Mouse (Mus musculus) left cerebral cortex, postnatal 14 days (tissue): Measurements from ENCODE around the gene Nsmce3. TPM values are rescaled to one million over a fixed set of nuclear protein-coding genes. Genes with fewer than 3 reads are reported as not detected.

Experiments
- DNase-seq, 2 experiments: peaks; one replicate each; pipeline ENCODE4 v3.0.0; 2021 to 2022; ENCODE audit warnings: low spot score in 2 of 2, mixed read lengths in 1 of 2
- intact Hi-C: fragments of 180-260 bp; cut with DNase I; formaldehyde crosslinking; loops from one replicate; pipeline ENCODE4 v1.15.1; 2025
- long read RNA-seq, 2 experiments: library from polyadenylated mRNA; stranded (forward); transcript quantifications; one replicate each; pipeline ENCODE4 v2.0.0; 2021
- total RNA-seq, 2 experiments: library from RNA; stranded (reverse); gene quantifications; 2 replicates each; pipeline ENCODE4 v1.2.3; 2021

The Nsmce3 gene
- 10 to 100 TPM; 14.5 TPM for total RNA-seq
- long read RNA-seq, experiment 1, full-length matches to known transcripts = 51 of 51 reads
- long read RNA-seq, experiment 1, partial matches to known transcripts = 0 of 51 reads
- long read RNA-seq, experiment 1, other reads (novel, unspliced or antisense) = 0 of 51 reads
- long read RNA-seq, experiment 2, full-length matches to known transcripts = 51 of 51 reads
- long read RNA-seq, experiment 2, partial matches to known transcripts = 0 of 51 reads
- long read RNA-seq, experiment 2, other reads (novel, unspliced or antisense) = 0 of 51 reads

DNA sequence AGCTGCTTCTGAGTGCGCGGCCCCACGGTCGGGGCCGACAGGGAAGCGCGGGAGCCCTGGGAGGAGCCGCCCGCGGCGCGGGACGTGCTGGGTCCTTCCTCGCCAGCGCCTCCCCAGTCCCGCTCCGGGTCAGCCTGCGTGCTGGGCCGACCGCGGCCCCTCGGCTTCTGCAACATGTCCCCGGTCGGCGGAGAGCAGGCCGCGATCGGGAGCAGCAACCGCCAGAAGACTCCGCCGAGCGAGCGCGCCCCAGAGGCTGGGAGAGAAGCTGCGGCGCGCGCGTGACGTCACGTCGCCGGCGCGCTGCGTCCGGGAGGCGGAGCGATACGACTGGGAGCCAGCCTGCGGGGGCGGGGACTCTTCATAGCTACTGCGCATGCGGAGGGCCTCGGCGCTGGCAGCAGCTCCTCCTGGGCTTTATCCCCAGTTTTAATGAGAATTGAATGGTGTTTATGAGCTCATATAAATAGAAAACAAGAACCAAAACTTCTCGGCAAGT is at the start of gene Nsmce3:
TSS of gene Nsmce3 (minus strand) at position 255 of the 499 bp plus-strand sequence.
- intact Hi-C loops = loop anchor here (10.0 kb wide), 1 partner anchor 282 kb away; the partner anchor contains the start of gene Fam189a1
- peak; percentile 97 for DNase-seq

DNA sequence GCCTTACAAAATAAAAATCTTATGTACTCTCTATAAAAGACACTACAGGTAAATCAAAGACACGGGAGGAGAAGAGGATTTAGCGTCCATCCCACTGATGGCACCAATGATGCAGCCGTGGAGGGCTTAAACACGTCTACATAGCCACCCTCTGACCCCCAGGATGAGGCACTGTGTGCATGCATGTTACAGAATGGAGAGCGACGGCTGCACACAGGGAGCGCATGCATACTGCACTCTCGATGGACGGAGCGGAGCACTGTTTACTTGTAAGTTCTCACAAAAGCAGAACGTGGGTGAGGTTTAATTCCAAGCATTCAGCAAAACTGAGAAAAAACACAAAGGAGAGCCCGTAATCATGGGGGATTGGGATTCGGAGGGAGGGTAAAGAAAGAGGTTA is 48.4 kb upstream of the Nsmce3 start:
- DNase-seq = no peak
- intact Hi-C loops = no loop called here

DNA sequence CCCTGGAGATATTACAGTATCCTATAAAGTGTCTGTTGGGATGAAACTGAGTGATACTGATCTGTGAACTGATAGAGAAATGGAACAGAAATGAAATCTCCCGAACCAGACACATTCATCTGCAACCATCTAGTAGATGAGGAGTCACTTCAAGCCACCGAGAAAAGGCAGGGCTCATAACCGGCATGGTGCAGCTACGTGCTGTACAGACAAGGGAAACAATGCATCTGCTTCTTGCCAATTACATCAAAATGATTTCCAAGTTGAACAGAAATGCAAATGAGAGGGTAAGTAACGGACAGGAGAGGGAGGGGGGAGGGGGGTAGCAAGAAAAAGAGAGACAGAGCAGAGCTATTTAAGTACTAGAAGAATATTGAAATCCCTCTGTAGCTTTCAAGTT is 47.9 kb upstream of the Nsmce3 start:
- no peak for DNase-seq
- intact Hi-C loops = no loop called here

DNA sequence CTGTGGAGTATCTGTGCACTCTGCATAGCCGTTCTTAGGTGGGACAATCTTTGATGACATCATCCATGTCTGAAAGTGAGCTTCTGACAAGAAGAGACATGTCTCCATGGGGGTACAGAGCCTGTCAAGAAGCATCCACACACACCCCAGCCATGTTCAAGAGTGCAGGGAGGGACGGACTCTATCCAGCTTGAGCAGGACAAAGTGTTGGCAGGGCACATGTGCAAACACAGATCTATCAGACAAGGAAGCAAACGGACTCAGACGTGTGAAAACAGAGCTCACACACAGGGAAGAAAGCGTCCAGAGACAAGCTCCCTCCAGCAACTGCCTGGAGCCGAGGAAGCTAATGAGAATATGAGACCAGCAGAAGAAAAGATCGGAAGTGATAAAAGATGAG is 43.9 kb upstream of the Nsmce3 start:
- intact Hi-C loops = no loop called here
- DNase-seq = no peak

DNA sequence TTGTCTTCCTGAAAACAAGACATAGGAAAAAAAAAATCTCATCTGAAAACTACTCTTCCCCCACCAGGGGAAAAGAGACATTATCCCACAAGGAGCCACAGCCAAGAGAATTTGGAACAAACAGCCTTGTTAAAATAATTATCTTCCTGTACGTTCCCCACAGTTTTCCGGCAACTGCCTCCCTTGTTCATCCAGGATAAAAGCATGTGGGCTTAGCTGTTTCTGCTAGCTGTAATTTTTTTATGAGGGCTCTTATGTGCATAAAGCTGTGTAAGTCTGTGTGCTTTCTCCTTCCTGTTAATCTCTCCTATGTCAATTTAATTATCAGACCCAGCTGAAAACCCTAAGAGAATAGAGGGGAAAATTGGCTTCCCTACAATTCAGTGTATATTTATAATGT is 42.3 kb upstream of the Nsmce3 start:
- intact Hi-C loops = no loop called here
- DNase-seq = peak in 1 of 2 experiments; percentile 39

DNA sequence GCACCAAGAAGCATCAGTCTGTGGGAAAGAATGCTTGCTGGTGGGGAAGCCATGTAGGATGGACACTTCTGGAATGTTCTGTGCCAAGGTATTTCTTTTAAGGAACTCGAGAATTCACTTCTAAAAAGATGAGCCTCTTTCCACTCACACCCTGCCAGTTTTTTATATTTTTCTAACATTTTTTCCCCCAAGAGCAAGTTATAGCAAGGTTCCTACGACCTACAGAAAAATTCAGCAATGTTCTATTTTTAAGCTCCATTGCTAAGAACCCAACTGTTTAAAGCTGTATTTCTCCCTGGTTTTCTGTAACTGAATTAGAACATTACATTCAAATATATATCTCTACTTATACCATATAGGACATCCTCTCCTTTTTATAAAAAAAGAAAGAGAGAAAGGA is 39.1 kb upstream of the Nsmce3 start:
- intact Hi-C loops = no loop called here
- no peak for DNase-seq

DNA sequence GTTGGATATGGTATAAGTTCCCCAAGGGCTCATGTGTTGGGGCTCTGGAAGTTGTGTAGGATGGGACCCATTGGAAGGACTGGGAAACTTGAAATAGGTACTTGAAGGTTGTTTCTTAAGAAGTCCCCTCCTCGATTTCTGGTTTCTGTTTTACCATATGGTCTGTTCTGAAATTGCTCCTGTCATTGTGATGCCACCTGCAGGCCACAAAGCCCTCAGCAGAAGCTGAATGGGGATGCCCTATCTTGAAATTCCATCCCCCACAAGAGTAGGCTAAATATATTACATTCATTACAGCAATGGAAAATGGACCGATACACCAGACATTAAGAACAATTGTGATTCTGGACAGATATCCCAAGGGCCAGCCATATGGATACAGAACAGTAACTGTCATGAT is 37.4 kb upstream of the Nsmce3 start:
- intact Hi-C loops = no loop called here
- no peak for DNase-seq

DNA sequence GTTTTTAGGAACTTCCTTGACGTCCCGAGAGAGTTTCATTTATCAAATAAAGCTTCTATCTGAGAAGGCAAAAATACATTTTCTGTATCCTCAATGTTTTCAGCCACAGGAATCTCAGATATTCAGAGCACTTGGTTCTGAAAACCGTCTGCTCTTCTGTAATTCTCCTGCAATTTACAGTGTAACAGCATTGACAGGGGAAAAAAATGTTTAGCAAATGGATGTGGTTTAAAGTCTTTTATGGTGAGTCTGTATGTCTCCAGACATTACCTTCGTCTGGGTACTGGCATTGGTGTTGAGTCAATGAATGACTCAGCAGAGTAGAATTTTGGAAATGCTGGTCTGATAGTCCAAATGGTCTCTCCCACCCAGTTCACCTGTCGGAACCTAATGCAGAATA is 34.2 kb upstream of the Nsmce3 start:
- DNase-seq = no peak
- intact Hi-C loops = no loop called here

DNA sequence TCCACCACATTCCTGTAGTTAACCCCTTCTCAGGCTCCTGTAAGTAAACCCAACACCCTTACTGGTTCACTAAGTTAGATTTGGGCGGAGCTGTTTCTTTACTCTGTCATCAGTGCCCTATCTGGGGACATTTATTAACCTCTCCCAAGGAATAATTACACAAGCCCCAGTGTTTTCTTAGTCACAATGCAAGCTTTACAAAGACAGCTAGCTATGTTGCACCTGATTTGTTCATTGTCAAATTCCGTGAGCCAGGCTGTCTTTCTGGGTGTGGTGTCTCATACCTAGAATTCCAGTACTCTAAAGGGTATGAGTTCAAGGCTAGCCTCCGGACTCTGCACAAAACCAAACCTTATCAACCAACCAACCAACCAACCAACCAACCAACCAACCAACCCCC is 32.7 kb upstream of the Nsmce3 start:
- intact Hi-C loops = no loop called here
- no peak for DNase-seq

DNA sequence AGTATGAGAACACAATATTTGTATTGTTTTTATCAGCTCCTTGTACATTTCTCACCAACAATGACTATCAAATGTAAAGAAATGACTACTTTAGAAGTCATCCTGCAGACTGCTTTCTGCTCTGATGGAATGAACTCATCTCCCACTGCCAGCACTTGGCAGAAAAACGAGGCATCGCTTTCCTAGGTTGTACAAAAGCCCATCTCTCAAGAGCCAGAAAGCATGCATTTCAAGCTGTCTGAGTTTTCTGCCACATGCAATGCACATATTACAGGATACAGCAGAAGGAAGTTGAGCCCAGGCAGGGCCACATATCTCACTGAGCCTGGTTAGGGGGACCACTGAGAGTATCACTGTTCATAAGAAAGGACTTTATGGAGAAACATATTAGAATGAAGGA is 27.5 kb upstream of the Nsmce3 start:
- no peak for DNase-seq
- intact Hi-C loops = no loop called here

DNA sequence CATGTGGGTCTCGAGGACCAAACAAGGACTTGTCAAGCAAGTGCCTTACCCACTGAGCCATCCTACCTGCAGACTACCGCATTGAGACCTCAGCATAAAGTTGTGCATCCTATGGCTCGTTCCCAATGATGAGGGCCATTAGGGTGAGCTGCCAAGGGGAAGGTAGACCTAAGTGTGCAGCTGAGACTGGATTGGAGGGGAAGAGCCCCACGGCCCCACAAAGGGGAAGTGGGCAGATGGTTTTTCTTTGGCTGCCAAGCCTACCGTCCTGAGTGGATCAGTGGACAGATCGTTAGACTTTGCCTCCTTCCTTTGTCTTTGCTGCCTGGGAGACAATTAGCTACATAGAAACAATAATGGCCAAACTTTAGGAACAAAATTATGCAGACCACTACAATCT is 23.8 kb upstream of the Nsmce3 start:
- DNase-seq = no peak
- intact Hi-C loops = no loop called here

DNA sequence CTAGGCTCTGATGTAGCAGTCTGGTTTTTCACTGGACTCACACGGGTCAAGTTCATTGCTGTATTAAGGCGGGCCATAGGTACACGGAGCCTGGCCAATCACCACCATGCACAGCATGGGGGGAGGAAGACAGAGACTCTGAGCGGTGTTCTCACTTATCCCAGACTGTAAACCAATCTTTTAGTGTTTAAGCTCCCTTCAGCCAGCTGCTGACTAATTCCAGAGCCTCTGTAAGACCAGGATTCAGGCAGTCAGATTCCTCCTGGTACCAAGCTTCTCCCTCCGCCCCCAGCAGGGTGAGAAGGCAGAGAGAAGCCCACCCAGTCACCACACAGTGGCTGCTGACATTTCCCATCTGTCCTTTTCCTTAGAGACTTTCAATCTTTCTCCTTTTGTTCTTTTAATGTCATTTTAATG is 22.9 kb upstream of the Nsmce3 start:
- DNase-seq = no peak
- intact Hi-C loops = no loop called here

DNA sequence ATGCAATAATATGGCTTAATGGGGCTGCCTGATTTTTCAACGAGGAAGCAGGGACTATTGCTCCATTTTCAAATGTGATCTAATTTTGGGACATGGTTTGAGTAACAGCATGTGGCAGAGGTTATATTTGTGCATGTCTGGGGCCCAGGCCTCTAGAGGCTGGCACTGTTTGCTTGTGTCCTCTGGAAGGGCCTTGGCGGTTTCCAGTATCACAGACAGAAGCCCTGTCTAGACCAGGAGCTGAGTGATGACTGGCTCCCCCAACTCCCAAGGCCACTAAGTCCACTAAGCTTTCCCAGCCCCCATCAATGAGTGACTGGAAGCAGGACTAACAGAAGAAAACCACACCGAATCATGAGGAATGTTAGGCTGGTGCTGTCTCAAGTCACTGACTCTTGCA is 18.3 kb upstream of the Nsmce3 start:
- intact Hi-C loops = no loop called here

DNA sequence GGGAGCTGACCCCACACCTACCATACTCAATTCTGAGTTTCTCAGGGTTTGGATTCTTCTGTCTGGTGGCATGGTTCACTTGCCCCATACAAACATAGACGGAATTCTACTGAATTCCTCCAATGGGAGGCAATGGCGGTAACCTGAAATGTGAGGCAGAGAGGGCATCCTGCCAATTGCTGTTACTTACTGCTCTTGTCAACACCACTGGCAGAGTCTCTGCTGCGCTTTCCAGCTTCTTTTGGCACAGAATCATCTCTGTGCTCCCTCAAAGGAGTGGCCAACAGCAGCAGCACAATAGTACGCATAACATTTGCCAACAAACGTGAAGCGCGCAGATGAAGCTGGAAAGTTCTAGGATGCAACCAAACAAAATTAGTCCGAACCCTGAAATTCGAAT is 17.1 kb upstream of the Nsmce3 start:
- intact Hi-C loops = no loop called here
- peak; percentile 60 to 74 for DNase-seq

More for the DNA sequence above, 18.3 kb upstream of the Nsmce3 start:
- DNase-seq = no peak

DNA sequence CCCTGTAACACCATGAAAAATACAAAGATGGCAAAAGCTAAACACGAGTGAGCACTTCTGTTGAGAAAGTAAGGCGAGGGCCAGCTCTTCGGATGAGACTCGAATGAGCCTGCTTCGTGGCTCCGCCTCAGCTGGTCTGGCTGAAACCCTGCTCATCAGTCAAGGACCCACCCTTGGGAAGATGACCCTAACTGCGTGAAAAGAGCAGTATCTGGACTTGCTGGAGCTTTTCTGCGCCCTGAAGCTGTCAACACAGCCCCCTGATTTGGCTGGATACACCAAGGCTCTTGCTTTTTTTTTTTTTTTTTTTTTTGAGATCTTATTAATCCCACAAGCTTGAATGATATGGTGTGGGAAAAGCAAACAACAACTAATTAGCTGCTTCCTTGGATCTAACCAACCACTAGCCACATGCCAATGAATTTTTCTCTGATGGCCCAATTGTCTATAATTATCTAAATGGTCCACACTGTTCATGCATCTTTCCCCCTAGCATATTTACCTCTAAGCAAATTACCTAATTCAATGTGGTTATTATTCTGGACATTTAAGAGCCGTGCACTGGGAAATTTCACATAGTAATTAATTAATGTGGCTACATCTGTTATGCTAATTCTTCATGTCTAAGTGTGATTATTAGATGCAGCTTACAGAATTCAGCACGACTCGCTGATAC is 11.5 kb upstream of the Nsmce3 start:
- intact Hi-C loops = no loop called here
- no peak for DNase-seq

DNA sequence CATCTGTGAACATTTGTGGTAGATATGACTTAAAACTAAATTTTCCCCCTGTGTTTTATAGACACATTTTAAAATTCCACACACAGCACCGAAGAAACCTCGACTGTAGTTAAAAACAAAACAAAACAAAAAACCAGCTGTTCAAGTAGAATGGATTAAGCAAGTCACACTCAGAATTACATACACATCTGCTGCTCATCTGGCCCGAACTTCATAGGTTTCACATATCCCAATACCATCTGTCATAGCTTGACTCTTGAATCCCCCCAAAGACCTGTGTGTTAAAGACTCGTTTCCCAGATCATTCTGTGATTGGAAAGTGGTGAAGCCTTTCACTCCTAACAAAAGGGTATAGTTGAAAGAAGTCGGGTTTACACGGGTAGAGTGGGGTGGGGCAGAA is 9.4 kb upstream of the Nsmce3 start:
- intact Hi-C loops = no loop called here
- DNase-seq = no peak

DNA sequence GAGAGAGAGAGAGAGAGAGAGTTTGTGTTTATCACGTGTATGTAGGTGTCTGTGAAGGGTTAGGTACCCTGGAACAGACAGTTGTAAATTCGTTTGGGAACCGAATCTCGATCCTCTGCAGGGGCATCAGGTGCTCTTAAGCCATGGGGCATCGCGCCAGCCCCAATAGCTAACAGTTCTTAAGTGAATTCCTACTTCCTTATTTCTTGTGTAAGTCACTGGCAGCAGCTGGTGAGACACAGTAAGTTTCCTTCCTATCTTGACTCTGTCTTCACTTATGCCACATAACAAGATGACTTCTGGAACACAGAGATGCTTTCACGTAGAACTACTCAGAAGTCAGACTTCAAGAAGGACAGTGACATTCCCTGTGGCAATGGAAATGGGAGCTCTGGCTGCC is 8.6 kb upstream of the Nsmce3 start:
- DNase-seq = no peak
- intact Hi-C loops = no loop called here

DNA sequence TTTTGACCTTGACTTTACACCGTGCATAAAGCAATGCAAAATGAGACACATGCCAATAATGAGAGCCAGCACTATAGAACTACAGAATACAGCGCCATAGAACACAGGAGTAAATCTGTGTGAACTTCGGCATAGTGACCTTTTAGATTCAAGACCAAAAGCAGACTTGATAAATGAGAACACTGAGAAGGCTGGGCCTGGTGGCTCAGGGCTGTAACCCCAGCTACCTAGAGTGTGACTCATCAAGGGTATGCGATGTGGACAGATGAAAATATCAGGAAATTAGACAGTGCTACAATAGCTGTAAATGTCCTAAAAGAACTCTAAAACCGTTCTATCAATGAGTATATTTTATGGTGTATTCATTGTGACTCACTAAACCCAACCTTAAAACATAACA is 7.6 kb upstream of the Nsmce3 start:
- intact Hi-C loops = no loop called here
- DNase-seq = no peak

DNA sequence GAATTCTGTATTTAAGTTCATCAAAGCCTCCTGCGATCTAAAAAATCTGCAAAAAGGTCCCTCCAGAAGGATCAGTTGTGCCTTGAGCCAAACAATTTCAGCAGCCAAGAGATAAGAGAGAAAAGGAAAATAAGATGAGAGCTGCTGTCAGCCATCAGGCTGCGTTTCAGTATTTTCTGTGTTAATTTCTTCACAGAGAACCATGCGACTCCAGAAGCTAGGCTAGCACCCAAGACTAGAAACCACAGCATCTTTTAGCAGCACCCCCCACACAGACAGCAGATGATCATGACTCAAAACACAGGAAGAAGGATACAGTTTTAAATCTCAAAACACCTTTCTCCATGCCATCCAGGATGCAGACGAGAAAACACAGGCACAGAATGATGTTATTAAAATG is 2.1 kb upstream of the Nsmce3 start:
- peak in 1 of 2 experiments; percentile 70 for DNase-seq
- intact Hi-C loops = loop anchor here (10.0 kb wide), 1 partner anchor 280 kb away; the partner anchor contains the start of gene Fam189a1

DNA sequence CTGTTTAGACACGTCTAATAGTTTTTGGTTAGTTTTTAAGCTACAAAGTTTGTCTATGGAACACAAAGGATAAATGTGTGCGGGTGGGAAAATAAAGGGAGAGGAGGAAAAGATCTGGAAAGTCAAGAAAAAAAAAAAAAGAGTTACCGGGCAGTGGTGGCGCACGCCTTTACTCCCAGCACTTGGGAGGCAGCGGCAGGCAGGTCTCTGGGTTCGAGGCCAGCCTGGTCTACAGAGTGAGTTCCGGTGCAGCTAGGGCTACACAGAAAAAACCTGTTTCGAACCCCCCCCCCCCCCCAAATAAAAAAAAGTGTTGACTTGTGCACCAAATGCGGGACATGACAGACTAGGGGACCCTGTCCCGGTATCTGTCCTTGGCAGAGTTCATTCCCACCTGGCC is 469 bp upstream of the Nsmce3 start:
- intact Hi-C loops = loop anchor here (10.0 kb wide), 1 partner anchor 282 kb away; the partner anchor contains the start of gene Fam189a1
- DNase-seq = no peak
